In genomic region chr11:55358094-55358783, GRCm38 (mm10) we compare ENCODE assay signal across 24 mouse cellular contexts. TPM values are rescaled to one million over a fixed set of nuclear protein-coding genes. Genes with fewer than 3 reads are reported as not detected.
DNase-seq lines count a peak whose midpoint lies in the region; ATAC-seq and TF ChIP-seq lines count a peak whose summit lies in the region.
"Had no signal": no experiment of that assay in that cellular context is flagged by ENCODE, and none has a peak within 500 bp of the region (broad histone marks: within the 10 kb centered on the region; RNA-seq: fewer than 3 reads in every experiment).

No protein-coding gene starts in this region.

- DNase-seq in embryonic facial prominence, embryonic 14.5 days (ENCODE audit: low spot score) = no peak
- DNase-seq in embryonic facial prominence, embryonic 10.5 days (ENCODE audit: low spot score) = no peak
- peak; percentile 20 for DNase-seq in heart, postnatal 4 days
- DNase-seq in heart, adult 9 months (ENCODE audit: low spot score in 2 of 2) = no peak
- DNase-seq in limb, embryonic 14.5 days (ENCODE audit: low spot score) = peak; percentile 28
- no peak for DNase-seq in limb, embryonic 10.5 days (ENCODE audit: low spot score)
- DNase-seq in left cerebral cortex, postnatal 14 days (ENCODE audit: low spot score in 2 of 2) = no peak
- DNase-seq: adrenal gland, postnatal 10 days; embryo, embryonic 11 days; forebrain, postnatal 0 days; gastrocnemius, postnatal 36 days; liver, postnatal 0 days; thymus, adult 2 months had no signal

- ATAC-seq in embryonic facial prominence, embryonic 14.5 days (ENCODE audit: low read depth) = 0 out of 2 replicates have a peak, but pooled peaks have one; percentile 15
- ATAC-seq in limb, embryonic 14.5 days (ENCODE audit: low FRiP score, low read depth) = no peak
- no peak for ATAC-seq in stomach, embryonic 15.5 days (ENCODE audit: insufficient read depth, low FRiP score, low read depth)
- ATAC-seq: activated CD4-positive, CD25-positive, alpha-beta regulatory T cell, adult 4 months; forebrain, postnatal 0 days; hindbrain, embryonic 16.5 days; intestine, postnatal 0 days; liver, postnatal 0 days; midbrain, embryonic 15.5 days had no signal

- no peak overlapping the region for H3K9ac ChIP-seq in embryonic facial prominence, embryonic 14.5 days (ENCODE audit: low read depth, low read length)
- H3K9ac ChIP-seq in limb, embryonic 14.5 days (ENCODE audit: low read depth, low read length, severe bottlenecking) = no peak overlapping the region
- H3K9ac ChIP-seq in stomach, embryonic 15.5 days = no peak overlapping the region
- H3K9ac ChIP-seq: forebrain, postnatal 0 days; liver, postnatal 0 days; midbrain, embryonic 15.5 days had no signal

- TF ChIP-seq POLR2A in limb, embryonic 14.5 days (IDR thresholded peaks at IDR 0.05; ENCODE audit: borderline replicate concordance, extremely low read depth, insufficient read depth, insufficient read length) = no peak

- H3K9me3 ChIP-seq in embryonic facial prominence, embryonic 14.5 days (ENCODE audit: control insufficient read depth, low read length) = no peaks in the 10 kb centered on the region
- H3K9me3 ChIP-seq in embryonic facial prominence, embryonic 10.5 days = no peaks in the 10 kb centered on the region
- H3K9me3 ChIP-seq in limb, embryonic 14.5 days (ENCODE audit: control insufficient read depth, low read length) = no peaks in the 10 kb centered on the region
- no peaks in the 10 kb centered on the region for H3K9me3 ChIP-seq in limb, embryonic 10.5 days (replicated peaks)
- H3K9me3 ChIP-seq in stomach, embryonic 15.5 days = no peaks in the 10 kb centered on the region
- H3K9me3 ChIP-seq: forebrain, embryonic 10.5 days; G1E; midbrain, embryonic 15.5 days had no signal

- no peaks in the 10 kb centered on the region for H3K27me3 ChIP-seq in embryonic facial prominence, embryonic 14.5 days (replicated peaks; ENCODE audit: control insufficient read depth, insufficient read depth, low read length)
- no peaks in the 10 kb centered on the region for H3K27me3 ChIP-seq in embryonic facial prominence, embryonic 10.5 days (replicated peaks; ENCODE audit: low read depth, poor library complexity, severe bottlenecking)
- H3K27me3 ChIP-seq in limb, embryonic 14.5 days (ENCODE audit: control insufficient read depth, insufficient read depth, low read length) = no peaks in the 10 kb centered on the region
- H3K27me3 ChIP-seq in limb, embryonic 10.5 days (ENCODE audit: low read depth, poor library complexity, severe bottlenecking) = no peaks in the 10 kb centered on the region
- no peaks in the 10 kb centered on the region for H3K27me3 ChIP-seq in stomach, embryonic 15.5 days (replicated peaks)
- H3K27me3 ChIP-seq: midbrain, embryonic 15.5 days had no signal

- intact Hi-C loops in left cerebral cortex, postnatal 14 days (cut with DNase I) = no loop called here

- H3K27ac ChIP-seq in embryonic facial prominence, embryonic 14.5 days (replicated peaks; ENCODE audit: low read depth, low read length) = no peak overlapping the region
- no peak overlapping the region for H3K27ac ChIP-seq in embryonic facial prominence, embryonic 10.5 days (replicated peaks)
- H3K27ac ChIP-seq in limb, embryonic 14.5 days (replicated peaks; ENCODE audit: low read depth, low read length) = no peak overlapping the region
- H3K27ac ChIP-seq in limb, embryonic 10.5 days = no peak overlapping the region
- H3K27ac ChIP-seq in stomach, embryonic 15.5 days = no peak overlapping the region
- H3K27ac ChIP-seq: forebrain, embryonic 10.5 days; midbrain, embryonic 15.5 days had no signal

- no peaks in the 10 kb centered on the region for H3K36me3 ChIP-seq in embryonic facial prominence, embryonic 14.5 days (ENCODE audit: control insufficient read depth, insufficient read depth, low read length)
- H3K36me3 ChIP-seq in embryonic facial prominence, embryonic 10.5 days (replicated peaks) = no peaks in the 10 kb centered on the region
- no peaks in the 10 kb centered on the region for H3K36me3 ChIP-seq in limb, embryonic 14.5 days (ENCODE audit: control insufficient read depth, insufficient read depth, low read length)
- H3K36me3 ChIP-seq in limb, embryonic 10.5 days = no peaks in the 10 kb centered on the region
- H3K36me3 ChIP-seq in stomach, embryonic 15.5 days = no peaks in the 10 kb centered on the region
- H3K36me3 ChIP-seq: forebrain, embryonic 10.5 days; G1E; midbrain, embryonic 15.5 days had no signal

- 65% methylated on average over 15 of the region's 15 CpGs for WGBS in embryonic facial prominence, embryonic 14.5 days
- 84% methylated on average over 15 of the region's 15 CpGs for WGBS in embryonic facial prominence, embryonic 10.5 days
- 65% methylated on average over 15 of the region's 15 CpGs for WGBS in limb, embryonic 14.5 days
- 82% methylated on average over 15 of the region's 15 CpGs for WGBS in limb, embryonic 10.5 days
- WGBS in stomach, embryonic 15.5 days = 55% methylated on average over 15 of the region's 15 CpGs

- H3K4me1 ChIP-seq in embryonic facial prominence, embryonic 14.5 days (ENCODE audit: control insufficient read depth, insufficient read depth, low read length) = no peaks in the 10 kb centered on the region
- peaks cover 3% of the 10 kb centered on the region; the same call in 1 of the 2 replicates for H3K4me1 ChIP-seq in embryonic facial prominence, embryonic 10.5 days
- no peaks in the 10 kb centered on the region for H3K4me1 ChIP-seq in limb, embryonic 14.5 days (ENCODE audit: control insufficient read depth, insufficient read depth, low read length)
- no peaks in the 10 kb centered on the region for H3K4me1 ChIP-seq in limb, embryonic 10.5 days
- H3K4me1 ChIP-seq in stomach, embryonic 15.5 days = no peaks in the 10 kb centered on the region
- H3K4me1 ChIP-seq: forebrain, embryonic 10.5 days; midbrain, embryonic 15.5 days had no signal

- H3K4me2 ChIP-seq in embryonic facial prominence, embryonic 14.5 days (ENCODE audit: low read depth, low read length) = peak overlapping the region; percentile 15; the same call in 1 of the 2 replicates
- no peak overlapping the region for H3K4me2 ChIP-seq in limb, embryonic 14.5 days (replicated peaks; ENCODE audit: low read depth, low read length, severe bottlenecking)
- H3K4me2 ChIP-seq in stomach, embryonic 15.5 days = 0 out of 2 replicates have a peak overlapping the region, but pooled peaks have one; percentile 12
- H3K4me2 ChIP-seq: midbrain, embryonic 15.5 days had no signal

- H3K4me3 ChIP-seq in embryonic facial prominence, embryonic 14.5 days (ENCODE audit: low read depth, low read length) = no peak overlapping the region
- H3K4me3 ChIP-seq in embryonic facial prominence, embryonic 10.5 days = no peak overlapping the region
- no peak overlapping the region for H3K4me3 ChIP-seq in limb, embryonic 14.5 days (replicated peaks; ENCODE audit: low read length)
- no peak overlapping the region for H3K4me3 ChIP-seq in limb, embryonic 10.5 days
- H3K4me3 ChIP-seq in stomach, embryonic 15.5 days (replicated peaks) = no peak overlapping the region
- H3K4me3 ChIP-seq: forebrain, embryonic 10.5 days; midbrain, embryonic 15.5 days; myocyte had no signal

RNA-seq across cellular contexts. Expression of gene Fat2, which starts 21.9 kb away (rescaled TPM):
- polyA plus RNA-seq in embryonic facial prominence, embryonic 14.5 days (2014; fragmentation: Nextera tagmentation; extraction: Ambion mirVana) = 1.2 and 1.5 TPM in 2 replicates
- polyA plus RNA-seq in embryonic facial prominence, embryonic 10.5 days (2016; fragmentation: Nextera tagmentation; extraction: Ambion mirVana) = 0.12 and 0.13 TPM in 2 replicates
- under 1 TPM; 0.05 to 0.07 TPM for total RNA-seq in heart, postnatal 4 days (2021)
- polyA plus RNA-seq in limb, embryonic 14.5 days (2012; rRNA removed) = 1.3 TPM in 2 replicates
- 1.1 and 1.4 TPM in 2 replicates for polyA plus RNA-seq in limb, embryonic 14.5 days (2014; fragmentation: Nextera tagmentation; extraction: Ambion mirVana)
- 0.20 TPM in 2 replicates for polyA plus RNA-seq in limb, embryonic 10.5 days (2016; fragmentation: Nextera tagmentation; extraction: Ambion mirVana)
- polyA plus RNA-seq in stomach, embryonic 15.5 days (2015; fragmentation: Nextera tagmentation; extraction: Ambion mirVana) = 0.62 and 0.69 TPM in 2 replicates
- 1 to 10 TPM in 1 of 2 experiments, under 1 TPM in 1; 0.51 to 1.3 TPM for total RNA-seq in left cerebral cortex, postnatal 14 days (2021)
- total RNA-seq: liver, adult 2 months; megakaryocyte-erythroid progenitor cell, adult 5-6 weeks had no signal
- polyA plus RNA-seq: activated CD4-positive, CD25-positive, alpha-beta regulatory T cell, adult 4 months; G1E; intestine, postnatal 0 days; liver, adult 2 months; liver, postnatal 0 days; neural tube, embryonic 14.5 days had no signal

Comparison
In these comparisons a context has a peak if more than half of its experiments do, and no peak if none do; other contexts are left out.
1. DNase-seq: peak in heart, postnatal 4 days (single experiment) and limb, embryonic 14.5 days (single experiment); none in embryonic facial prominence, embryonic 14.5 days (single experiment), embryonic facial prominence, embryonic 10.5 days (single experiment), heart, adult 9 months (0 of 2), limb, embryonic 10.5 days (single experiment) and left cerebral cortex, postnatal 14 days (0 of 2).